Mouse (Mus musculus) R1 (cell line): Measurements from ENCODE around the gene Gpr3.
A peak's percentile ranks its signal among the peaks of the same experiment; 100 is the strongest.

Source experiments
- DNase-seq: peaks from one replicate; pipeline ENCODE4 v3.0.0-alpha.2; 2018; ENCODE audit warnings: low read depth, low spot score

The Gpr3 gene

DNA sequence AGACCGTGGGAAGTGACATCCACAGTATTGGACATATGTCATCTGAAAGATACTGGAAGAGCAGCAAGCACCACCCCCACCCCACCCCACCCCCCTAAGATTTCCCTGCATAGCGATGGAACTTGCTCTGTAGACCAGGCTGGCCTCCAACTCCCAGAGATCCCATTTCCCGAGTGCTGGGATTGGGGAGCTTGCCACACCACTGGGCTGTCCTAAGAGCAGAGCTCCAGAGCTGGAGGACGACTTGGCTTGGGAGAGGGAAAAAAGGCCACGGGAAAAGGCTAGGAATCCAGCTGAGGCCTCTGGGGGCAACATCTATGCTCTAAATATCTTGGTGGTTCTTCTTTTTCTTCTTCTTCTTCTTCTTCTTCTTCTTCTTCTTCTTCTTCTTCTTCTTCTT is 22.4 kb upstream of the Gpr3 start:
- no peak for DNase-seq

GRCm38 (mm10) chr4:133233285-133233976 is 21.1 kb upstream of the Gpr3 start:
- DNase-seq = peak; percentile 85

DNA sequence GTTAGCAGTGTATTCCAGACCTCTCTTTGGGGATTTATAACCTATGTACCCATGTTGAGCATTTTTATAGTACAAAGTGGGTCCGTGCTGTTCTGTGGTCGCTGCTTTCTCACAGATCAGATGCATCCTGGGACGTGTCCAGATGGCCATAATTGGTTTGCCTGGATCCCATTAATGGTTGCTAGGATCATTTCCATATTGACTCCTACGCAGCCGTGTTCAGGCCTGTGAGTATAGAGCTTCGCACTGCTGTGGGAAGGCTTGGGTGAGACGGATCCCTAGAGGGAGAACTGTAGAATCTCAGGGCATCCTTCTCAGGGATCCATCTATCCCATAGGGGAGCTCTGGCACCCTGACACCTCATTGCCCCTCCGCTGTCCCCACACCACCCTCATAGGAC is 17.2 kb upstream of the Gpr3 start:
- DNase-seq = no peak

- peak; percentile 30 for DNase-seq
Observed at GRCm38 (mm10) chr4:133227636-133228035, 15.3 kb upstream of the Gpr3 start.

GRCm38 (mm10) chr4:133226073-133226472 is 13.7 kb upstream of the Gpr3 start:
- DNase-seq = no peak

- no peak for DNase-seq
Observed at GRCm38 (mm10) chr4:133223875-133224274, 11.5 kb upstream of the Gpr3 start.

GRCm38 (mm10) chr4:133221701-133222100 is 9.4 kb upstream of the Gpr3 start:
- no peak for DNase-seq

DNA sequence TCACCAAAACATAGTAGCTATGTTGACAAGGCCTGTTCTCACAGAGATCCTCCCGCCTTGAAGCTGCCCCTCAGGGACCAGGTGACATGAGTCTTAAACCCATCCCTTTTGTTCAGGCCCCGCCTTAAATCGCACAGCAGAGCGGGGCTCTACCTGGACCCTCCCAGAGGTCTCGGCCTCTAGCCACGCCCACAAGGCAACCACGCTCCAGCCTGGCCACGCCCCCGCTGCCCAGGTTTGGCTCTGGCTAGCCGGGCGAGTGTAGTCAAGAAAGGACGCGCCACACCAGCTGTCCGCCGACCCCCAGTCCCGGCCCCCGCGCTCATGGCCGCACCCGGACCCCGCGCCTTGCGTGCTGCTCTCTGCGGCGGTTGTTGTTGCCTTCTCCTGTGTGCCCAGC is 8.3 kb upstream of the Gpr3 start:
- peak; percentile 89 for DNase-seq

GRCm38 (mm10) chr4:133218745-133219144 is 6.4 kb upstream of the Gpr3 start:
- DNase-seq = no peak

- DNase-seq = peak; percentile 79
Observed at GRCm38 (mm10) chr4:133217641-133218040, 5.3 kb upstream of the Gpr3 start.

GRCm38 (mm10) chr4:133213661-133214060 is 1.3 kb upstream of the Gpr3 start:
- no peak for DNase-seq

- peak; percentile 55 for DNase-seq
Observed at GRCm38 (mm10) chr4:133213268-133213590, 893 bp upstream of the Gpr3 start.

DNA sequence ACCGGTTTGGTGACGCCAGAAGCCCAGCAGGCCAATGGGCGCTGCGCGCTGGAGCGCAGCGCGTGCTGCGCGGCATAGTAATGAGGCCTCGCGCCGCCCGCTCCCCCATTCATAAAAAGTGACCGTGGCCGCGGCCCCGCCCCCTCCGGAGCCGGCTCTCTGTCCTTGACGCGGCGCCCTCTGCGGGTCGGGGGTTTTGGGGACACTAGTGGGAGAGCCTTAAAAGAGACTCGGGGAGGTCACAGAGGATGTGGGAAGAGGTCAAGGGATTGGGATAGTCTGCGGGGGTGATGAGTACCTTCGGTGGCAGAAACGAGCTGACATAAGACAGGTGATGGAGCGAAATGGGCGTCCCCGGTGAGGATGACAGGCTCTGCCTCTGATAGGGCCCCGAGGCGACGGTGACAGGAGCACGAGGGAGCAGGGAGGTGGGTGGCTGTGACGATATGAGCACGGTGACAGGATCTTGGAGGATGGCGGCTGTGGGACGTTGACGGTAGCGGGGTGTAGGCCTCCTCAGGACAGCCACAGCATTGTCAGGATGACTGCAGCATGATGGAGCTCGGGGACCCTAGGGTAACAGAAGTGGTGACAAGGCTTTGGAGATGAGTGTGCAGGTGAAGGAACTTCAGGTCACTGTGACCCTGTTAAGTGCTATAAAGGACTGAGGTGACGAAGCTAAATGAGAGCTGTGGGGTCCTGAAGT is 379 bp upstream of the Gpr3 start:
- DNase-seq = peak; percentile 82

DNA sequence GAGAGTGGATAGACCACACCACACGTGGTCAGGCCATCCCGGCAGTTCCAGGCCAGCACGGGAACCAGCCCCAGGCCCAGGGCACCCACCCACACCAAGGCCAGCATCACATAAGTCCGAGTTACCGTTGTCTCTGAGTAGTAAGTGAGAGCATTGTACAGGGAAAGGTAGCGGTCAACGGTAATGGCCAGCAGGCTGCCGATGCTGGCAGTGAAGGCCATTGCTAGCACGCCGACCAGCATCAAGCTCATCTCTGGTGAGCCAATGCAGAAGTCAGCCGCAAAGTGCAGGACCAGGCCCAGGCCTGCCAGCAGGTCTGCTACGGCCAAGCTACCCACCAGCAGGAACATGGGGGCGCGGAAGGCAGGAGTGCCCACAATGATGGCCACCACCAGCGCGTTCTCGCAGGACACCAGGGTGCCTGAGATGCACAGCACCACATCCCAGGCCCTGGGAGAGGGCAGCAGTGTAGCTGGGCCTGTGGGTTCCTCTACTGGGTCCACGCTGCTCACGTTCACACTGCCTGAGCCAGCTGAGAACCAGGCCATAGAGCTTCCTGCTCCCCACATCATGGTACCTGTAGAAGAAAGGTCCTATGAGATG is 1.4 kb downstream of the Gpr3 start:
- DNase-seq = no peak

GRCm38 (mm10) chr4:133210023-133210787 is 2.1 kb downstream of the Gpr3 start:
- no peak for DNase-seq

DNA sequence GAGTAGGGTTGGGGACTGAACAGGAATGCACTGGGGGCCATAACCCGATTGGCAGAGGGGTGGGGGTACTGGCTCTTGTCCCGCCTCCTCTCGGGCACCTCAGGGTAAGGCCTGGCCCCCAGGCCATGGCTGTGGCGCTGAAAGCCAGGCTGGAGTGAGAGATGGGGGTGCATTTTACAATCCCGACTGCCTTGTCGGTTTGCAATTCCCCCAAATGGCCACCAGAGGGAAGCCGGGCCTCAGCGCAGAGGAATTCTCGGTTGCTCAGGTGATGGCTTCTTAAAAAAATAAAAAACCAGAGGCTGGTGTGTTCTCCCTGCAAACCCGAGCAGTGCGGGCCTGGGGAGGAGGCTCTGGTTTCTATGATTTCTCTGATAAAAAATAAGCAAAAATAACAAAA is 3.0 kb downstream of the Gpr3 start:
- peak; percentile 79 for DNase-seq

DNA sequence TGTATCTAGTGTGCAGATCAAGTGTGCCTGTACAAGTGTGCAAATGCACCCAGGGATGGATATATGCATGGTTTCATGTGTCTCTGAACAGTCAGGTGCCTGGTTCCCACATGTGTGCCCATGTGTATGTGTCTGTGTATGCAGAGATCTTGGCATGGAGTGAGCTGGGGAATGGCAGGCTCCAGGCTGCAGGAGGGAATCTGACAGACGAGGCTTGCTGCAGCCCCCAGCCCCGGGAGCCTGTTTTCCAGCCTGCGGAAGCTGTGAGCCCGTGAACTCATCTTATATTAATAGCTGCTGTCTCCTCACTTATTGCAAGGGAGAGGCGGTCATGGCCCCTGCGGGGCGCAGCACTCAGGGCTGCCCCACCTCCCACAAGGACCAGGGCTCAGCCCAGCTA is 8.0 kb downstream of the Gpr3 start:
- no peak for DNase-seq

GRCm38 (mm10) chr4:133203591-133203990 is 8.7 kb downstream of the Gpr3 start:
- no peak for DNase-seq

- no peak for DNase-seq
Observed at GRCm38 (mm10) chr4:133202254-133202653, 10.1 kb downstream of the Gpr3 start.

DNA sequence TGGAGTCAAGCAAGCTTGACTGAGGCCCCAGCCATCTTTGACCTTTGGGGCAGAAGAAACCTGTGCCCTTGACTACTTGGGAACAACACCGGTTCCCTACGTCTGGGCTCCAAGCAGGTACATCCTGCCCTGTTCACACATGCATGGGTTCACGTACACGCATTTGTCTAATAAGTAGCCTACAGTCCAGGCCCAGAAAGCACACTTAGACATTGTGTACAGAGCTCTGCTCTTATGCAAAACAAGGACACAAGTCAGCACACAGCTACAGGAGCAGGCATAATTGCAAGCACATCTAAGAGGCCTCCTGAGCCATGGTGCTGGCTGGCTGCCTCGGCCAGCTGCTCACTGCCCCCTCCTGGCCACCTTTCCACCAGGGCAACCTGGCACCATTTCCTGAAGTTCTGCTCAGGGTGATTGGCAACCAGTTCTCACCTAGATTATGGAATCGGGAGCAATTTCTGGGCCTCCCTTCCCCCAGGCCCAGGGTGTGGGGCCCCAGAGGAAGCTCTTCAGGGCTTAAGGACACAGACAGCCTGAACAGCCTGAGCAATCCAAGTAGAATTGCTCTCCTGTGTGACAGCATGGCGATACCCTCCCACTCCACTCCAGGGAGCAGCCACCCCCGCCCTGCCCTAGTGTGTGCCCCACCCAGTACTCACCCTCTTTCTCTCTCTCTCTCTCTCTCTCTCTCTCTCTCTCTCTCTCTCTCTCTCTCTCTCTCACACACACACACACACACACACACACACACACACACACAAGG is 11.1 kb downstream of the Gpr3 start:
- DNase-seq = peak; percentile 35

- no peak for DNase-seq
Observed at GRCm38 (mm10) chr4:133200343-133200742, 12.0 kb downstream of the Gpr3 start.

DNA sequence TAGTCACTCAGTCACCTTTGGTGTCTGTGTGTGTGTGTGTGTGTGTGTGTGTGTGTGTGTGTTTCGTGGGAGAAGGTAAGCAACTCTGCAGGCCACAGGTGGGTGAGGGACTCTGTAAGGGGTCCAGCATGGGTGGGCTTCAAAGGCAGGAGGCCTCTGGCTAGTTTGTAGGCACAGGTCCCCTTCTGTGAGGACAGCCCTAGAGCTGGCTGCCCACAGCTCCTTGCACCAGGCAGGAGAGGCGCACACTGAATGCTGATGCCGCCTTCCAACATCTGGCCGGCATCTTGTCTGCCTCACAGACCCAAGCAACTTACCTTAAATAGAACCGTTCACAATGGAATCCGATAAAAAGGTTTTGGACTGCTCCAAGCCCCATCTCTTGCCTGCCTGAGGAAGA is 12.6 kb downstream of the Gpr3 start:
- DNase-seq = no peak
